In the genomic region with DNA sequence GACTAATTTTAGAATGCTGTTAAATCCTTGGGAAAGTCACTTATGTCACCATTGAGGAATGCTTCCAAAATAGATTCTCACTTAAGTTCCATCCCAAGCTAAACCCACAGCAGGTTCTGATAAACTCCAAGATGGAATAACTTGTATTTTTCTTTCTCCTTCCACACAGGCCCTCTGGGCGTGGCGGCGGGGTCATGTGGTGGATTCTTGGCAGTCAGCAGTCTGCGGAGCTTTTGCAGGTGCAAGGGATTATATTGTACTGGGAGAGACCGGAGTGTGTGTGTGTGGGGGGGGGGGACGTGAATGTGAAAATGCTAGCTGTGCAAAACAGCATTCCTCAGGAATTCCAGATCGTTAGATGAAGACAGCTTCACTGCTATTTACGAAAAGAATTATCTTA, we compare ENCODE assay signal across 8 mouse cellular contexts.
DNase-seq lines count a peak whose midpoint lies in the region; ATAC-seq lines count a peak whose summit lies in the region.

No protein-coding gene starts in this region.

- H3K27ac ChIP-seq in limb, embryonic 12.5 days: no peak overlapping the region

- no peak overlapping the region for H3K9ac ChIP-seq in limb, embryonic 12.5 days (replicated peaks)

- H3K4me2 ChIP-seq in limb, embryonic 12.5 days: peak overlapping the region; percentile 30; the same call in 1 of the 2 replicates

- H3K4me3 ChIP-seq in limb, embryonic 12.5 days (replicated peaks): no peak overlapping the region

- WGBS in limb, embryonic 12.5 days: 14% methylated on average over 8 of the region's 8 CpGs

- H3K4me1 ChIP-seq in limb, embryonic 12.5 days (replicated peaks): peaks cover 54% of the 10 kb centered on the region

- peak; percentile 34 for DNase-seq in adrenal gland, postnatal 14 days
- DNase-seq in adrenal gland, adult 2 months: no peak
- DNase-seq in embryo, embryonic 10 days (ENCODE audit: low spot score): peak; percentile 49
- peak; percentile 60 for DNase-seq in heart, adult 8-10 months (ENCODE audit: low spot score)
- no peak for DNase-seq in cerebellum, adult 18-20 months
- no peak for DNase-seq in layer of hippocampus, adult 8-10 months (ENCODE audit: low spot score in 2 of 2)
- no peak for DNase-seq in lung, postnatal 14 days

- no peaks in the 10 kb centered on the region for H3K9me3 ChIP-seq in limb, embryonic 12.5 days

- H3K36me3 ChIP-seq in limb, embryonic 12.5 days: no peaks in the 10 kb centered on the region

- H3K27me3 ChIP-seq in limb, embryonic 12.5 days: no peaks in the 10 kb centered on the region

- peak; percentile 71; the same call in 1 of the 2 replicates for ATAC-seq in limb, embryonic 12.5 days (ENCODE audit: insufficient number of reproducible peaks, insufficient read depth, low FRiP score, low TSS enrichment, low read depth)

Comparison
In these comparisons a context has a peak if more than half of its experiments do, and no peak if none do; other contexts are left out.
1. DNase-seq: peak in adrenal gland, postnatal 14 days (single experiment), embryo, embryonic 10 days (single experiment) and heart, adult 8-10 months (single experiment); none in adrenal gland, adult 2 months (single experiment), cerebellum, adult 18-20 months (0 of 2), layer of hippocampus, adult 8-10 months (0 of 2) and lung, postnatal 14 days (single experiment).